Mouse (Mus musculus) ES-CJ7 (cell line): Measurements from ENCODE around the gene Onecut3.

Source experiments
- DNase-seq: peaks from one replicate; pipeline ENCODE4 v3.0.0; 2011; ENCODE audit warnings: low read depth, low spot score

The Onecut3 gene

GRCm38 (mm10) chr10:80494732-80495131 is at the start of gene Onecut3:
Gene Onecut3 (plus strand): TSS chr10:80494835.
- no peak for DNase-seq

- DNase-seq = no peak
Observed at GRCm38 (mm10) chr10:80445052-80445451, 49.6 kb upstream of the Onecut3 start.

- DNase-seq = peak; percentile 88
Observed at GRCm38 (mm10) chr10:80445898-80446601, 48.6 kb upstream of the Onecut3 start.

- DNase-seq = peak; percentile 94
Observed at GRCm38 (mm10) chr10:80450599-80450998, 44.0 kb upstream of the Onecut3 start.

- no peak for DNase-seq
Observed at GRCm38 (mm10) chr10:80453601-80454000, 41.0 kb upstream of the Onecut3 start.

- no peak for DNase-seq
Observed at GRCm38 (mm10) chr10:80454781-80455180, 39.9 kb upstream of the Onecut3 start.

- DNase-seq = no peak
Observed at GRCm38 (mm10) chr10:80455697-80456096, 38.9 kb upstream of the Onecut3 start.

GRCm38 (mm10) chr10:80459236-80459635 is 35.4 kb upstream of the Onecut3 start:
- DNase-seq = no peak

GRCm38 (mm10) chr10:80459671-80460070 is 35.0 kb upstream of the Onecut3 start:
- DNase-seq = no peak

GRCm38 (mm10) chr10:80460324-80460723 is 34.3 kb upstream of the Onecut3 start:
- no peak for DNase-seq

GRCm38 (mm10) chr10:80461346-80461745 is 33.3 kb upstream of the Onecut3 start:
- DNase-seq = no peak

- DNase-seq = no peak
Observed at GRCm38 (mm10) chr10:80464381-80465035, 30.1 kb upstream of the Onecut3 start.

GRCm38 (mm10) chr10:80465066-80465465 is 29.6 kb upstream of the Onecut3 start:
- peak; percentile 36 for DNase-seq

- peak; percentile 83 for DNase-seq
Observed at GRCm38 (mm10) chr10:80475290-80475959, 19.2 kb upstream of the Onecut3 start.

- no peak for DNase-seq
Observed at GRCm38 (mm10) chr10:80478531-80478930, 16.1 kb upstream of the Onecut3 start.

GRCm38 (mm10) chr10:80481002-80481401 is 13.6 kb upstream of the Onecut3 start:
- peak; percentile 51 for DNase-seq

- peak; percentile 84 for DNase-seq
Observed at GRCm38 (mm10) chr10:80486862-80487379, 7.7 kb upstream of the Onecut3 start.

- no peak for DNase-seq
Observed at GRCm38 (mm10) chr10:80490051-80490450, 4.6 kb upstream of the Onecut3 start.

- DNase-seq = peak; percentile 57
Observed at GRCm38 (mm10) chr10:80495901-80496300, 1.3 kb downstream of the Onecut3 start.

- no peak for DNase-seq
Observed at GRCm38 (mm10) chr10:80496421-80496820, 1.8 kb downstream of the Onecut3 start.

- peak; percentile 43 for DNase-seq
Observed at GRCm38 (mm10) chr10:80502291-80502690, 7.7 kb downstream of the Onecut3 start.

- peak; percentile 61 for DNase-seq
Observed at GRCm38 (mm10) chr10:80502819-80503314, 8.2 kb downstream of the Onecut3 start.
